22 mouse cellular contexts compared by ENCODE assay signal in genomic region chr14:60163367-60163766, GRCm38 (mm10).
"Had no signal": no experiment of that assay in that cellular context is flagged by ENCODE, and none has a peak within 500 bp of the region (broad histone marks: within the 10 kb centered on the region; RNA-seq: fewer than 3 reads in every experiment).

No protein-coding gene starts in this region.

- H3K4me3 ChIP-seq: liver, embryonic 13.5 days; liver, embryonic 15.5 days; lung, embryonic 15.5 days; midbrain, embryonic 10.5 days; midbrain, embryonic 12.5 days; myocyte; neural tube, embryonic 13.5 days; neural tube, embryonic 15.5 days had no signal

- H3K4me1 ChIP-seq: liver, embryonic 13.5 days; liver, embryonic 15.5 days; lung, embryonic 15.5 days; midbrain, embryonic 10.5 days; midbrain, embryonic 12.5 days; neural tube, embryonic 13.5 days; neural tube, embryonic 15.5 days had no signal

- H3K36me3 ChIP-seq: liver, embryonic 13.5 days; liver, embryonic 15.5 days; lung, embryonic 15.5 days; midbrain, embryonic 10.5 days; midbrain, embryonic 12.5 days; neural tube, embryonic 13.5 days; neural tube, embryonic 15.5 days had no signal

- DNase-seq: liver, embryonic 13.5 days; liver, postnatal 0 days; lung, adult 2 months; lung, postnatal 4 days; midbrain, embryonic 14.5 days; retina, postnatal 1 day; right cerebral cortex, adult 18-20 months; right cerebral cortex, postnatal 25 days; right cerebral cortex, postnatal 4 days; spleen, adult 18-20 months; thymus, adult 2 months; thymus, postnatal 25 days; thymus, postnatal 4 days had no signal

- ATAC-seq: liver, postnatal 0 days; lung, postnatal 0 days; midbrain, embryonic 16.5 days had no signal

- H3K9me3 ChIP-seq: liver, embryonic 13.5 days; liver, embryonic 15.5 days; lung, embryonic 15.5 days; midbrain, embryonic 10.5 days; midbrain, embryonic 12.5 days; neural tube, embryonic 13.5 days; neural tube, embryonic 15.5 days had no signal

- H3K27me3 ChIP-seq: liver, embryonic 13.5 days; liver, embryonic 15.5 days; lung, embryonic 15.5 days; midbrain, embryonic 12.5 days; neural tube, embryonic 13.5 days; neural tube, embryonic 15.5 days had no signal
